Mouse (Mus musculus) A20 (cell line): ENCODE measurements around the gene Slc15a5.

Source experiments
- DNase-seq: peaks from one replicate; pipeline ENCODE4 v3.0.0-alpha.2; 2011; ENCODE audit warnings: low read depth, low spot score

Slc15a5 gene

DNA sequence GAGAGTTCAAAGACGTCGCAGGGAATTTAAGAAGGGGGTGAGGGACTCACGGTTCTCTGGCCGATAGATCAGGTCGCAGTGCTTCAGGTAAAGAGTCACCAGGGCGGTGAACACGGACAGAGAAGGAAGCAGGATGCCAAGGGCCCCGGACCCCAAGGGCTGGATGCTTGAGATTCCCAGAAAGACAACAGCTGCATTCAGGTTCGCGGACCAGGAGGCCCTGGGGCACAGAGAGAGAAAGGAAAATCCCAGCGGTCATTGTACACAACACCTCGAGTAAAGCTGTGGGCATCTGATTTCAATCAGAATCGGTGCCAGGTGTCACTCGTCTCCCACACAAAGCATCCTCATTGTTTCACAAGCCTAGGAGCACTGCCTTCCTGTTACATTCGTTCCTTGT is 24.1 kb downstream of the Slc15a5 start:
- no peak for DNase-seq

DNA sequence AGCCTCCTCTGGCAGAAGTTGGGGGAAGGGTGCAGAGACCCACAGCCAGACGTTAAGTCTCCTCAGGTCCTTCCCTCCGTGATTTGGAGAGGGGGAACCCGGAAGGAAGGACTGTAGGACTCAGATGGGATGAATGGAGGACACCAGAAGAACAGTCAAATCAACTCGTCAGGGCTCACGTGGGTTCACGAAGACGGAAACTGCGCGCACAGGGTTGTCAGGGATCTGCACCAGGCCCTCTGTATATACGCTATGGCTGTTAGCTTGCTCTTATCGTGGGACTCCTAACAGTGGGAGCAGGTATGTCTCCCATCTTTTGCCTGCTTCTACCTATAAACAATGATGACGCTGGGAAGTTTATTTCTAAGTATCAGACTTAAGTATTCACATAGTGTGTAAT is 24.8 kb downstream of the Slc15a5 start:
- DNase-seq: no peak

GRCm38 (mm10) chr6:138054166-138054565 is 25.6 kb downstream of the Slc15a5 start:
- DNase-seq: peak; percentile 2

GRCm38 (mm10) chr6:138053686-138054085 is 26.0 kb downstream of the Slc15a5 start:
- DNase-seq: no peak

- no peak for DNase-seq
These were observed 34.4 kb downstream of the Slc15a5 start for GRCm38 (mm10) chr6:138045364-138045763.

DNA sequence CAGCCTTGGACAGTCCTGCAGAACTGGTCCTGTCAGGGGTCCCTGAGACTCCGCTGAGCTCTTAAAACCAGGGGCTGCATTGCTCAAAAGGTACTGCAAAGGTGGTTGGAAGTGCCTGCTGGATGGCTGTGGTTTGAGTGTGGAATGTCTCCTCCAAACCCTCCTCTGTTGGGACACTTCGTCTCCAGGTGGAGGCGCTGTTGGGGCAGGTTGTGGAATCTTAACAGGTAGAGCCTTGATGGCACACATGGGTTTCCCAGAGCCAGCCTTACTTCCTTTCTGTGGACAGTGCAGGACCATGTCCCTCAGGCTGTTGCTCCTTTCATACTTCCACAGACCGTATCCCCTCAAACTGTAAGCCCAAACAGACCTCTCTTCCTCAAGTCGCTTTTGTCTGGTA is 36.8 kb downstream of the Slc15a5 start:
- no peak for DNase-seq

- DNase-seq: no peak
These were observed 37.9 kb downstream of the Slc15a5 start for GRCm38 (mm10) chr6:138041865-138042264.

- no peak for DNase-seq
These were observed 42.1 kb downstream of the Slc15a5 start for GRCm38 (mm10) chr6:138037587-138037986.

- DNase-seq: no peak
These were observed 42.8 kb downstream of the Slc15a5 start for GRCm38 (mm10) chr6:138036891-138037290.

- DNase-seq: no peak
These were observed 62.8 kb downstream of the Slc15a5 start for GRCm38 (mm10) chr6:138016898-138017297.

DNA sequence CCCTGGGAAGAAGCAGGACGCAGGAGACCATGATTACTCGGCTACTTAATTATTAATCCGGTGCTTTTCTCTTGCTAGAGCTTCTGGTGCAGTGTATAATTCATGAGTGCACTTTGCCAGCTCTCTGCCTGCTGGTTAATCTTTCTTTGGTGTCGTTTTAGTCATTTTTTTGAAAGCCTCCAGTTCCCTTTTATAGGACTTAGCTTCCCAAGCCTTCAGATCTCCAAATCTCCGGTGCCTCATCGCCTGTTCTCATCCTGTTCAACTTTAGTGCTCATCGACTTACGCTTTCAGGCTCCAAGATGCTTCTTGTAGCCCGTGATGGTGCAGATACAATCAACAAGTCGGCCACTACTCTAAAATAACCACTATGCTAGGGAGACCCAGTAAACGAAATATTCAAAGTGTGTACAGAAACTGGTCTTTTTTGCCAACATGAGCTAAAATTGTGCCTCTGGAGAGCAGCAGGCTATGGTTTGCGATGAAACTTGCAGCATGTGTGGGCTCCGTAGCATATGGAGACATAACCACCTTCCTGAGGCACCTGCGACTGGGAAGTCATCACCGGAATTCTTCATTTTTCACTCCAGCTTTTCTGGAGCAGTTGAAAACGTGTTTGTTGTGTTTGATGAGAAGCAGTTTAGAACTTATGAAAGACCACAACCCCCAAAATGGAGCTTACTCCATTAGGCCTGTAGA is 64.6 kb downstream of the Slc15a5 start:
- DNase-seq: no peak

GRCm38 (mm10) chr6:138011955-138012354 is 67.8 kb downstream of the Slc15a5 start:
- no peak for DNase-seq

GRCm38 (mm10) chr6:138007705-138008104 is 72.0 kb downstream of the Slc15a5 start:
- DNase-seq: no peak

DNA sequence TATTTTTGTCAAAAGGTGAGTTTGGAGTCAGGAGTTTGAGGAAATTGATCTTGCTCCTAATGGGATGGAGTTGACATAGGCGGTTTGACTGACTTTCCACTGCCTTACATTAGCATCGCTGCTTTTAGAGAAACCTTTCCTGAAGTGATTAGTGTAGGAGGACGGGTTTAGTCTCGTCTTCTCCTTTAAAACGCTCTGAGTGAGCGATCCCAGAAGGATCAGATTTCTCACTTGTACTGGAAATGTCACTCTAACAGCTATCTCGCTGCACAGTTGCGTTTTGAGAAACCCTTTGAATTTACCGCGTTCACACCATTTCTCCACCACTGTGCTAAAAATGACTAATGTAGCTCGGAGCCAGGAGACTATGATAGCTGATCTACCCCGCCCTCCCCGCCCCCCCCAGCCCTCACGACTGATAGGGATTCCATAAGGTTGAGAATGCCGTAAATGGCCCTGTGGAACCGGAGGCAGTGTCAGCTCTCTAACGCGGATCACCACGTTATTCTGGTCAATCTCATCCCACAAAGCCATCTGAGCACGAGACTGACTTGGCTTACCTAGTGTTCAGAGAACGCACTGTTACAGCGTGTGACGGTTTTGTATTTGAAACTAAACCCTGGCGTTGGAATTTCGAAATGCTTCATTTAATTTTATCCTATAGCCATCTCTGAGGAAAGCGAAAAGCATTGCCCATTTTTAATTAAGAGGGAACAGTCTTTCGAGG is 73.0 kb downstream of the Slc15a5 start:
- DNase-seq: no peak

DNA sequence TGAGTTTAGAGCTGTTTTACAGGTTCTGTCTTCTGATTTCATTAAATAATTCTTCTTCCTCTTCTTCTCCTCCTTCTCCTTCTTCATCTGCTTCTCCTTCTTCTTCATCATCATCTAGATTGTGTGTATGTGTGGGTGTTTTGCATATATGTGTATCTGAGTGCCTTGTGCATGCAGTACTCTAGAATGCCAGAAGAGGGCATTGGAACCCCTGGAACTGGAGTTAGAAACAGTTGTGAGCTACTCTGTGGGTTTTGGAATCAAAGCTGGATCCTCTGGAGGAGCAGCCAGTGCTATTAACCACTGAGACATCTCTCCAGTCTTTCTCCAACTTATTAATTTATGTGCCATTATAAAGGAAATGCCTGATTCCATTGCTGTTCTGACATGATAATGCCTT is 89.9 kb downstream of the Slc15a5 start:
- no peak for DNase-seq

GRCm38 (mm10) chr6:137985169-137985568 is 94.5 kb downstream of the Slc15a5 start:
- DNase-seq: no peak

- no peak for DNase-seq
These were observed 97.5 kb downstream of the Slc15a5 start for GRCm38 (mm10) chr6:137982195-137982737.

- DNase-seq: no peak
These were observed 98.6 kb downstream of the Slc15a5 start for GRCm38 (mm10) chr6:137980905-137981696.

DNA sequence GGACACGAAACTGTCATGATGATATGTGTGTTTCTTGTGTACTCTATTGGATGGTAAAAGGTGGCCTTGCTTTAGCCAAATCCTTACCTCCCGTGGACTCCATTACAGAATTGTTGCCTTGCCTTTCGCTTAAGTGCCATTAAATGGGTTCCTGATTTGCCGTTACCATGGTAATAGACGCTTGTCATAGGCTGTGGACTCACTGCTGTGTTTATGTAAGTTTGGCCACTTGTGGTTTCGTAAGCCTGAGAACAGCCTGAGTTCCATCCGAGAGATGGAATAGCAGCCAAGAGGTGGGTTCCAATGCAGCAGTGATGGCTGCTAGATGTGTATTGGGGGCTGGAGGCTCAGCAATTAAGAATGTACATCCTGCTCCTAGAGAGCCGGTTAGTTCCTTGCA is 99.3 kb downstream of the Slc15a5 start:
- DNase-seq: no peak

DNA sequence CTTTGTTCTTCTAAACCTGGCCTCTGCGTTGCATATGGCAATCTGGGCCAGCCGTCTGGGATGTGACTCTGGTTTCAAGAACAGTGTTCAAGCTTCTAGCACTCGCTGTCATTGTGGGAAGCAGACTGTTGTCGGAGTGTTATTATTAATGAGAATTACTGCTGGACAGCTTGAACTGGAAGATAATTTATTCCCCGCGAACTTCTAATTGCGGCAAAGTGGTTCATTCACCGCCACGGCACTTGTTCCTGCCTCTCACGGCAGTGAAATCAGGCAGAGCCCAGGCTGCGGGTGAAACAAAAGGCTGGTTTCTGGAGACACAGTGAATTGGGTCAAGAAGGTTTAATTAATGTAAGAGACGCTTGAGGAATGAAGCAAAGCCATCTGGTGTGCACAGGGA is 99.9 kb downstream of the Slc15a5 start:
- DNase-seq: no peak

GRCm38 (mm10) chr6:137976021-137976420 is 103.7 kb downstream of the Slc15a5 start:
- DNase-seq: no peak

DNA sequence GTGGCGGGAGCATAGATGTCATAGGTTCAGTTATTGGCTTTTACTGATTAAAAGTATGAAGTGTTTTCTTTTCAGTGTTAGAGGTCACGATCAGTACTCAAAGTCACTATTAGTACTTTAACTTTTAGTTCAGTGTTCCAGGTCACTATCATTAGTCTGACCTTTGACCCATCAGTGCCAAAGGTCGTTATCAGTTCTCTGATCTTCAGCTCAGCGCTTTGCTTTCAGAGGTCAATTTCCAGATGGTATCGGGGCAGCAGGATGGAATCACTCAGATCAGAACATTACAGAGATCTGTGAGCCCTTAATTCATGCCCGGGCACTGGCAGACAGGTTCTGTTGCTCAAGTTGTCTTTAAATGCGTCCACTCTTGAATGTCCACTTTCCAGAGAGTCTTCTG is 116.0 kb downstream of the Slc15a5 start:
- no peak for DNase-seq
